Comparison of ENCODE assay signal across 17 mouse cellular contexts in the genomic region with DNA sequence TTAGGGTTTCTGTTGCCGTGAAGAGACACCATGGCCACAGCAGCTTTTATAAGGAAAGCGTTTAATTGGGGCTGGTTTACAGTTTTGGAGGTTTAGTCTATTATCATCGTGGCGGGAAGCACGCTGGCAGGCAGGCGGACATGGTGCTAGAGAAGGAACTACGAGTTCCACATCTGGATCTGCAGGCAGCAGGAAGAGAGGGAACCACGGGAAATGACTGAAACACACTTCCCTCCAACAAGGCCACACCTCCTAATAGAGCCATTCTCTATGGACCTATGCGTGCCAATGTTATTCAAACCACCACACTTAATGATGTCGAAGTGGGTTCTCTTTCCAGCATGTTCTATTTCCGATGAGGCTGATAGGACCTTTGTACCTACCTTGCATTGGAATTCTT.
"Had no signal": no experiment of that assay in that cellular context is flagged by ENCODE, and none has a peak within 500 bp of the region (broad histone marks: within the 10 kb centered on the region; RNA-seq: fewer than 3 reads in every experiment).

No protein-coding gene starts in this region.

- ATAC-seq: liver, embryonic 12.5 days; liver, postnatal 0 days; lung, postnatal 0 days; midbrain, embryonic 13.5 days; midbrain, embryonic 15.5 days; midbrain, embryonic 16.5 days had no signal

- DNase-seq: left cerebral cortex, postnatal 4 days; liver; liver, embryonic 13.5 days; liver, postnatal 0 days; lung, adult 18-20 months; lung, adult 2 months; lung, embryonic 14.5 days; lung, postnatal 10 days; lung, postnatal 14 days; lung, postnatal 36 days; lung, postnatal 4 days; midbrain, embryonic 14.5 days had no signal
